Mouse (Mus musculus): ENCODE measurements around the gene Il18bp. TPM values are rescaled to one million over a fixed set of nuclear protein-coding genes. Genes with fewer than 3 reads are reported as not detected.

Gene Il18bp
- polyA plus RNA-seq, 1 experiment, result 0.84 TPM

GRCm38 (mm10) chr7:101969694-101970428 is 48.6 kb downstream of the Il18bp start:
- no peaks in the 10 kb centered on the region for H3K36me3 ChIP-seq (ENCODE audit: control insufficient read depth, insufficient read depth)
- H3K4me2 ChIP-seq (ENCODE audit: low read depth), result peak overlapping the region; percentile 78
- no peak for TF ChIP-seq CEBPB (IDR thresholded peaks at IDR 0.05; ENCODE audit: insufficient read depth, poor library complexity, severe bottlenecking)
- no peak for TF ChIP-seq MAX (IDR thresholded peaks at IDR 0.05; ENCODE audit: low read depth)
- TF ChIP-seq POLR2A (IDR thresholded peaks at IDR 0.05; ENCODE audit: insufficient read length, low read depth), result peak; percentile 82
- TF ChIP-seq MYOD1 (IDR thresholded peaks at IDR 0.05; ENCODE audit: control insufficient read depth in 1 of 3, insufficient read length in 2 of 3, low read depth in 2 of 3), result peak in 1 of 3 experiments; percentile 13
- TF ChIP-seq MYOG (IDR thresholded peaks at IDR 0.05; ENCODE audit: control insufficient read depth in 1 of 3, insufficient read depth in 1 of 3, insufficient read length in 2 of 3, low read depth in 2 of 3), result peak in 1 of 3 experiments; percentile 39
- no peak for TF ChIP-seq SRF (IDR thresholded peaks at IDR 0.05; ENCODE audit: control insufficient read depth, insufficient read length, low read depth)
- TF ChIP-seq E2F4 (IDR thresholded peaks at IDR 0.05; ENCODE audit: insufficient read depth), result no peak
- TF ChIP-seq POLR2AphosphoS2 (IDR thresholded peaks at IDR 0.05; ENCODE audit: insufficient read length, low read depth), result peak; percentile 86
- no peak for TF ChIP-seq TCF3 (IDR thresholded peaks at IDR 0.05; ENCODE audit: insufficient read length, low read depth)
- TF ChIP-seq USF1 (IDR thresholded peaks at IDR 0.05; ENCODE audit: low read depth), result no peak
- TF ChIP-seq TCF12 (IDR thresholded peaks at IDR 0.05; ENCODE audit: insufficient read depth, poor library complexity, severe bottlenecking), result no peak
- no peak for TF ChIP-seq REST (IDR thresholded peaks at IDR 0.05; ENCODE audit: insufficient read depth, insufficient read length)
- H3K79me2 ChIP-seq (ENCODE audit: control insufficient read depth, insufficient read depth), result peaks cover 72% of the 10 kb centered on the region
- peak overlapping the region; percentile 28 for H3ac ChIP-seq (ENCODE audit: control insufficient read depth, insufficient read length)
- H3K27me3 ChIP-seq (ENCODE audit: control insufficient read depth, insufficient read depth, insufficient read length), result no peaks in the 10 kb centered on the region
- H3K4me3 ChIP-seq, result peak overlapping the region; percentile 79

- no peaks in the 10 kb centered on the region for H3K27me3 ChIP-seq (ENCODE audit: control insufficient read depth, insufficient read depth, insufficient read length)
- H3K36me3 ChIP-seq (ENCODE audit: control insufficient read depth, insufficient read depth), result no peaks in the 10 kb centered on the region
- H3ac ChIP-seq (ENCODE audit: control insufficient read depth, insufficient read length), result no peak overlapping the region
- peaks cover 63% of the 10 kb centered on the region for H3K79me2 ChIP-seq (ENCODE audit: control insufficient read depth, insufficient read depth)
- peak overlapping the region; percentile 78 for H3K4me2 ChIP-seq (ENCODE audit: low read depth)
- H3K4me3 ChIP-seq, result peak overlapping the region; percentile 79
- TF ChIP-seq TCF12 (IDR thresholded peaks at IDR 0.05; ENCODE audit: insufficient read depth, poor library complexity, severe bottlenecking) (no peak), E2F4 (IDR thresholded peaks at IDR 0.05; ENCODE audit: insufficient read depth) (no peak), POLR2AphosphoS2 (IDR thresholded peaks at IDR 0.05; ENCODE audit: insufficient read length, low read depth) (no peak), REST (IDR thresholded peaks at IDR 0.05; ENCODE audit: insufficient read depth, insufficient read length) (no peak), MAX (IDR thresholded peaks at IDR 0.05; ENCODE audit: low read depth) (no peak), MYOD1 (IDR thresholded peaks at IDR 0.05; ENCODE audit: control insufficient read depth in 1 of 3, insufficient read length in 2 of 3, low read depth in 2 of 3) (no peak), MYOG (IDR thresholded peaks at IDR 0.05; ENCODE audit: control insufficient read depth in 1 of 3, insufficient read depth in 1 of 3, insufficient read length in 2 of 3, low read depth in 2 of 3) (no peak), TCF3 (IDR thresholded peaks at IDR 0.05; ENCODE audit: insufficient read length, low read depth) (no peak), USF1 (IDR thresholded peaks at IDR 0.05; ENCODE audit: low read depth) (no peak), CEBPB (IDR thresholded peaks at IDR 0.05; ENCODE audit: insufficient read depth, poor library complexity, severe bottlenecking) (no peak)
Observed at GRCm38 (mm10) chr7:101968751-101969150, 49.7 kb downstream of the Il18bp start.

- no peak overlapping the region for H3K4me3 ChIP-seq
- H3ac ChIP-seq (ENCODE audit: control insufficient read depth, insufficient read length), result no peak overlapping the region
- H3K79me2 ChIP-seq (ENCODE audit: control insufficient read depth, insufficient read depth), result peaks cover 58% of the 10 kb centered on the region
- H3K36me3 ChIP-seq (ENCODE audit: control insufficient read depth, insufficient read depth), result no peaks in the 10 kb centered on the region
- H3K4me2 ChIP-seq (ENCODE audit: low read depth), result no peak overlapping the region
- TF ChIP-seq CEBPB (IDR thresholded peaks at IDR 0.05; ENCODE audit: insufficient read depth, poor library complexity, severe bottlenecking), result no peak
- TF ChIP-seq POLR2A (IDR thresholded peaks at IDR 0.05; ENCODE audit: insufficient read length, low read depth), result no peak
- TF ChIP-seq MYOD1 (IDR thresholded peaks at IDR 0.05; ENCODE audit: control insufficient read depth in 1 of 3, insufficient read length in 2 of 3, low read depth in 2 of 3), result no peak
- no peak for TF ChIP-seq TCF12 (IDR thresholded peaks at IDR 0.05; ENCODE audit: insufficient read depth, poor library complexity, severe bottlenecking)
- no peak for TF ChIP-seq MAX (IDR thresholded peaks at IDR 0.05; ENCODE audit: low read depth)
- no peak for TF ChIP-seq REST (IDR thresholded peaks at IDR 0.05; ENCODE audit: insufficient read depth, insufficient read length)
- no peak for TF ChIP-seq E2F4 (IDR thresholded peaks at IDR 0.05; ENCODE audit: insufficient read depth)
- TF ChIP-seq SRF (IDR thresholded peaks at IDR 0.05; ENCODE audit: control insufficient read depth, insufficient read length, low read depth), result no peak
- TF ChIP-seq TCF3 (IDR thresholded peaks at IDR 0.05; ENCODE audit: insufficient read length, low read depth), result no peak
- no peak for TF ChIP-seq POLR2AphosphoS2 (IDR thresholded peaks at IDR 0.05; ENCODE audit: insufficient read length, low read depth)
- no peak for TF ChIP-seq MYOG (IDR thresholded peaks at IDR 0.05; ENCODE audit: control insufficient read depth in 1 of 3, insufficient read depth in 1 of 3, insufficient read length in 2 of 3, low read depth in 2 of 3)
- no peak for TF ChIP-seq USF1 (IDR thresholded peaks at IDR 0.05; ENCODE audit: low read depth)
- no peaks in the 10 kb centered on the region for H3K27me3 ChIP-seq (ENCODE audit: control insufficient read depth, insufficient read depth, insufficient read length)
Observed at GRCm38 (mm10) chr7:101967256-101967655, 51.2 kb downstream of the Il18bp start.

GRCm38 (mm10) chr7:101965606-101966005 is 52.9 kb downstream of the Il18bp start:
- TF ChIP-seq MYOG (IDR thresholded peaks at IDR 0.05; ENCODE audit: control insufficient read depth in 1 of 3, insufficient read depth in 1 of 3, insufficient read length in 2 of 3, low read depth in 2 of 3), result no peak
- no peak for TF ChIP-seq E2F4 (IDR thresholded peaks at IDR 0.05; ENCODE audit: insufficient read depth)
- TF ChIP-seq MAX (IDR thresholded peaks at IDR 0.05; ENCODE audit: low read depth), result no peak
- no peak for TF ChIP-seq CEBPB (IDR thresholded peaks at IDR 0.05; ENCODE audit: insufficient read depth, poor library complexity, severe bottlenecking)
- TF ChIP-seq POLR2A (IDR thresholded peaks at IDR 0.05; ENCODE audit: insufficient read length, low read depth), result no peak
- TF ChIP-seq MYOD1 (IDR thresholded peaks at IDR 0.05; ENCODE audit: control insufficient read depth in 1 of 3, insufficient read length in 2 of 3, low read depth in 2 of 3), result no peak
- TF ChIP-seq USF1 (IDR thresholded peaks at IDR 0.05; ENCODE audit: low read depth), result no peak
- TF ChIP-seq POLR2AphosphoS2 (IDR thresholded peaks at IDR 0.05; ENCODE audit: insufficient read length, low read depth), result no peak
- TF ChIP-seq TCF12 (IDR thresholded peaks at IDR 0.05; ENCODE audit: insufficient read depth, poor library complexity, severe bottlenecking), result no peak
- TF ChIP-seq SRF (IDR thresholded peaks at IDR 0.05; ENCODE audit: control insufficient read depth, insufficient read length, low read depth), result no peak
- no peak for TF ChIP-seq TCF3 (IDR thresholded peaks at IDR 0.05; ENCODE audit: insufficient read length, low read depth)
- TF ChIP-seq REST (IDR thresholded peaks at IDR 0.05; ENCODE audit: insufficient read depth, insufficient read length), result no peak
- H3K27me3 ChIP-seq (ENCODE audit: control insufficient read depth, insufficient read depth, insufficient read length), result no peaks in the 10 kb centered on the region
- no peak overlapping the region for H3K4me3 ChIP-seq
- peak overlapping the region; percentile 68 for H3K4me2 ChIP-seq (ENCODE audit: low read depth)
- no peaks in the 10 kb centered on the region for H3K36me3 ChIP-seq (ENCODE audit: control insufficient read depth, insufficient read depth)
- peaks cover 46% of the 10 kb centered on the region for H3K79me2 ChIP-seq (ENCODE audit: control insufficient read depth, insufficient read depth)
- H3ac ChIP-seq (ENCODE audit: control insufficient read depth, insufficient read length), result no peak overlapping the region

Other genes with a start within 250 kb of the Il18bp start
- gene Phox2a, start 200.4 kb downstream of the Il18bp start, polyA plus RNA-seq (2012; fragmentation: generic; extraction: Trizol), result 0.02 TPM
- gene Inppl1, start 180.5 kb downstream of the Il18bp start, polyA plus RNA-seq (2012; fragmentation: generic; extraction: Trizol), result 241 TPM
- gene Folr2, start 161.5 kb downstream of the Il18bp start, polyA plus RNA-seq (2012; fragmentation: generic; extraction: Trizol), result not detected
- 35.1 TPM for gene Anapc15, start 155.0 kb downstream of the Il18bp start, polyA plus RNA-seq (2012; fragmentation: generic; extraction: Trizol)
- 2.2 TPM for gene Folr1, start 147.9 kb downstream of the Il18bp start, polyA plus RNA-seq (2012; fragmentation: generic; extraction: Trizol)
- gene Lamtor1, start 112.8 kb downstream of the Il18bp start, polyA plus RNA-seq (2012; fragmentation: generic; extraction: Trizol), result 202 TPM
- gene Tomt, start 112.3 kb downstream of the Il18bp start, polyA plus RNA-seq (2012; fragmentation: generic; extraction: Trizol), result 0.06 TPM
- gene Lrrc51, start 84.8 kb downstream of the Il18bp start, polyA plus RNA-seq (2012; fragmentation: generic; extraction: Trizol), result 8.8 TPM
- gene Numa1, start 84.6 kb downstream of the Il18bp start, polyA plus RNA-seq (2012; fragmentation: generic; extraction: Trizol), result 60.3 TPM
- 48.0 TPM for gene Rnf121, start 46.8 kb upstream of the Il18bp start, polyA plus RNA-seq (2012; fragmentation: generic; extraction: Trizol)
- 6.1 TPM for gene Xndc1, start 46.8 kb upstream of the Il18bp start, polyA plus RNA-seq (2012; fragmentation: generic; extraction: Trizol)
- 0.12 TPM for gene Xntrpc, start 47.0 kb upstream of the Il18bp start, polyA plus RNA-seq (2012; fragmentation: generic; extraction: Trizol)
- gene Trpc2, start 64.4 kb upstream of the Il18bp start, polyA plus RNA-seq (2012; fragmentation: generic; extraction: Trizol), result not detected
- 44.4 TPM for gene Art1, start 83.1 kb upstream of the Il18bp start, polyA plus RNA-seq (2012; fragmentation: generic; extraction: Trizol)
- 6.9 TPM for gene Art5, start 90.8 kb upstream of the Il18bp start, polyA plus RNA-seq (2012; fragmentation: generic; extraction: Trizol)
- 0.04 TPM for gene Chrna10, start 98.1 kb upstream of the Il18bp start, polyA plus RNA-seq (2012; fragmentation: generic; extraction: Trizol)
- gene Nup98, start 191.5 kb upstream of the Il18bp start, polyA plus RNA-seq (2012; fragmentation: generic; extraction: Trizol), result 16.1 TPM
- gene Pgap2, start 191.5 kb upstream of the Il18bp start, polyA plus RNA-seq (2012; fragmentation: generic; extraction: Trizol), result 33.3 TPM
- gene Rhog, start 237.4 kb upstream of the Il18bp start, polyA plus RNA-seq (2012; fragmentation: generic; extraction: Trizol), result 62.6 TPM
- 37.0 TPM for gene Stim1, start 249.1 kb upstream of the Il18bp start, polyA plus RNA-seq (2012; fragmentation: generic; extraction: Trizol)

Measured in myocyte (in vitro differentiated cells).